Mouse (Mus musculus) layer of hippocampus, postnatal 25 days (tissue): ENCODE results near the gene C2cd4d. TPM values are rescaled to one million over a fixed set of nuclear protein-coding genes. Genes with fewer than 3 reads are reported as not detected.

Experiments used
- DNase-seq, 2 experiments: peaks; one replicate each; pipeline ENCODE4 v3.0.0; 2022; ENCODE audit warnings: mixed read lengths in 2 of 2, low spot score in 1 of 2; ENCODE audit errors: extremely low spot score in 1 of 2
- total RNA-seq, 2 experiments: library from RNA; stranded (reverse); gene quantifications; 2 replicates each; pipeline ENCODE4 v1.2.3; 2021

C2cd4d gene
- total RNA-seq, 2 experiments from 2014 or later: 0.54 to 0.56 TPM

DNA sequence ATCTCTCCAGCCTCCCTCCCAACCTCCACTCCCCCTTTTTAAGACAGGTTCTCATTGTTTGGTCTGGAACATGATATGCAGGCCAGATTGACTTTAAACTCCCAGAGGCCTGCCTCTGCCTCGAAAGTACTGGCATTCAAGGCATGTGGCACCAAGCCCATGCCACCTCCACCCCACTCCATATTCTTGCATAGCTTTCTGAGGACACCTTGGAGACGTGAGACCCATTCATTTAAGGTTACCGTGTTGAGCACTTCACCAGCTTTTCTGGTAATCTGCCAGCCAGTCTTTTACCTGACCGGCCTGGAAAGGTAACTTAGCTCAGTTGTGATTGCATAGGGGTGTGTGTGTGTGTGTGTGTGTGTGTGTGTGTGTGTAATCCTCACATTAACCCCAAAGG is 43.3 kb downstream of the C2cd4d start:
- no peak for DNase-seq

DNA sequence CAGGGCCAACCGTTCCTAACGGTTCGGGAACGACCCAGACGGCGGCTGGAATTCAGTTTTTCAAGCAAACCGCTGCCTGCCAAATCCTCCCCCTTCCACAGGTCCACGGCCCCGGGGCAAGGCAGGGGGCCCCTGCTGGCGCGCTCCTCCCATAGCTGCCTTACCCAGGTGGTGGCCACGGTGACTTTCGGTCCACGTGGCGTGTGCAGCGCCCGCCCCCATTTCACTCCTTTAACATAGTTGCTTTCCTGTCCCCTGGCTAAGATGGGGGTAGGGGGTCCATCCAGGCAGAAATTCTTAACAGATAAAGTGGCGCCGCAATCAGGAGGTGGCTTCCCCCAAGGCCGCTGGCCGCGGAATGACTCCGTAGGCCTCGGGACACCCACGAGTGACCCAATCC is 50.3 kb downstream of the C2cd4d start:
- DNase-seq: no peak

DNA sequence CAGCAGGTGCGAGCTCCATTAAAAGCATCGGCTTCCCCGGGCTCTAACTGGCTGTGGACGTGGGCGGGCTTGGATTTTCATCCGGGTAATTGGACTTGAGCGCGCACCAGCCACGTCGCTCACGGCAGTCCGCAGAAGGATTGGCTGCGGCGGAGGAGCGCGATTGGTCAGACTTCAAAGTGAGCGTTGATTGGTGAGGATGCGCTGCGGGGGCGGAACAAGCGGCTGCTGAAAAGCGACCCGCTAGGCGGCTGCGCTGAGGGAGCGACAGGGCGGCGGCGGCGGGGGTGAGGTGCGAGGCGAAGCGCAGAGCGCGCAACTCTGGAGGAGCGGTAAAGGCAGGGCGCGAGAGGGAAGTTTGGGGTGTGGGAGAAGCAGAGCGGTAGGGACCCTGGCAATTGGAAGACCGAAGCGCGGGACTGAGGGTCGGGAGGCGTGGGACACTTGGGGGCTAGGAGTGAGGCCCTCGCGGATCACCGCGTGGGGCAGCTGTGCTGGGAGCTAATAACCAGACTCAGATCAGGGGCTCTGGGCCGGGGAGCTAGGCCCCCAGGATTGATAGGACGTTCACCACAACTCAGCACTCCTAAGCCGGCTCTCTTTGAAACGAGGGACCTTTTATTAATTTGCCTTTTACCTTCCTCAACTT is 50.9 kb downstream of the C2cd4d start, which contains the start of gene Tdrkh:
Tdrkh (plus strand) TSS at position 243 of the 649 bp plus-strand sequence.
- peak; percentile 89 to 91 for DNase-seq

Other genes with a start within 250 kb of the C2cd4d start
- gene Gm10696, start 184.2 kb upstream of the C2cd4d start, total RNA-seq: not detected
- gene Gm5286, start 165.7 kb upstream of the C2cd4d start, total RNA-seq: not detected
- not detected for gene Gm4778, start 98.4 kb upstream of the C2cd4d start, total RNA-seq
- gene Them4, start 52.3 kb upstream of the C2cd4d start, total RNA-seq: 10 to 100 TPM; 24.0 to 26.6 TPM
- not detected for gene Them5, start 20.3 kb upstream of the C2cd4d start, total RNA-seq
- gene Rorc, start 10.4 kb downstream of the C2cd4d start, total RNA-seq: under 1 TPM; 0.52 to 0.57 TPM
- 1 to 10 TPM in 1 of 2 experiments, under 1 TPM in 1; 0.99 to 1.1 TPM for gene Lingo4, start 36.1 kb downstream of the C2cd4d start, total RNA-seq
- 10 to 100 TPM; 44.1 TPM for gene Tdrkh, start 50.8 kb downstream of the C2cd4d start, total RNA-seq
- 10 to 100 TPM; 42.1 to 46.8 TPM for gene Mrpl9, start 80.9 kb downstream of the C2cd4d start, total RNA-seq
- not detected for gene Oaz3, start 81.5 kb downstream of the C2cd4d start, total RNA-seq
- 100 to 1,000 TPM; 165 to 198 TPM for gene Celf3, start 115.9 kb downstream of the C2cd4d start, total RNA-seq
- 1 to 10 TPM; 5.8 to 6.9 TPM for gene Riiad1, start 117.9 kb downstream of the C2cd4d start, total RNA-seq
- 100 to 1,000 TPM in 1 of 2 experiments, 10 to 100 TPM in 1; 96.6 to 103 TPM for gene Snx27, start 220.3 kb downstream of the C2cd4d start, total RNA-seq